Mouse (Mus musculus): ENCODE results near the gene Disc1. TPM values are rescaled to one million over a fixed set of nuclear protein-coding genes. Genes with fewer than 3 reads are reported as not detected.

The Disc1 gene
- total and polyA plus RNA-seq, 3 experiments, result 0.75 to 2.2 TPM; not detected in 1

- TF ChIP-seq MAFK (IDR thresholded peaks at IDR 0.05; ENCODE audit: borderline replicate concordance, low read depth, low read length) (no peak), CHD2 (IDR thresholded peaks at IDR 0.05; ENCODE audit: low read length) (peak; percentile 31; the same call in 1 of the 2 replicates), USF2 (IDR thresholded peaks at IDR 0.05; ENCODE audit: borderline replicate concordance in 1 of 2, insufficient read depth in 1 of 2, low read depth in 1 of 2, low read length in 2 of 2) (no peak), SMC3 (IDR thresholded peaks at IDR 0.05; ENCODE audit: low read depth, low read length) (no peak), NRF1 (IDR thresholded peaks at IDR 0.05; ENCODE audit: insufficient read depth, low read depth, low read length, poor library complexity, severe bottlenecking) (0 out of 2 replicates have a peak, but pooled peaks have one; percentile 14), JUND (IDR thresholded peaks at IDR 0.05; ENCODE audit: low read depth, low read length) (no peak), SIN3A (IDR thresholded peaks at IDR 0.05; ENCODE audit: low read length) (peak; percentile 71), CHD1 (IDR thresholded peaks at IDR 0.05; ENCODE audit: low read depth, low read length) (no peak)
These were observed 133.0 kb downstream of the Disc1 start (continued) for GRCm38 (mm10) chr8:125187044-125187443.

GRCm38 (mm10) chr8:125193701-125194100 lies 139.7 kb downstream of the Disc1 start:
- Histone ChIP-seq H3K36me3 (ENCODE audit: control insufficient read depth in 1 of 2, insufficient read depth in 2 of 2, low read length in 2 of 2) (no peaks in the 10 kb centered on the region), H3K4me3 (ENCODE audit: control insufficient read depth in 1 of 2, insufficient read depth in 1 of 2, low read depth in 2 of 2, low read length in 2 of 2) (no peak overlapping the region), H3K9ac (ENCODE audit: control insufficient read depth, low read depth, low read length, poor library complexity, severe bottlenecking) (no peak overlapping the region), H3K27me3 (ENCODE audit: control insufficient read depth in 1 of 2, insufficient read depth in 2 of 2, low read length in 2 of 2) (no peaks in the 10 kb centered on the region), H3K4me1 (ENCODE audit: control insufficient read depth in 1 of 2, insufficient read depth in 2 of 2, low read length in 2 of 2) (no peaks in the 10 kb centered on the region; a peak in 1 of 4 replicates), H3K27ac (ENCODE audit: control insufficient read depth, low read depth, low read length) (no peak overlapping the region), H3K9me3 (replicated peaks; ENCODE audit: insufficient read depth, low read length) (no peaks in the 10 kb centered on the region), H3K79me2 (ENCODE audit: control insufficient read depth, insufficient read depth, low read length, poor library complexity) (no peaks in the 10 kb centered on the region)
- DNase-seq (ENCODE audit: low read depth, low spot score), result no peak
- TF ChIP-seq GATA1 (IDR thresholded peaks at IDR 0.05; ENCODE audit: low read depth, low read length), result no peak
- no peak for TF ChIP-seq POLR2AphosphoS2 (IDR thresholded peaks at IDR 0.05; ENCODE audit: low read length)
- TF ChIP-seq ELF1 (IDR thresholded peaks at IDR 0.05; ENCODE audit: low read depth, low read length), result no peak
- TF ChIP-seq TBP (IDR thresholded peaks at IDR 0.05; ENCODE audit: low read depth, low read length), result no peak
- TF ChIP-seq CHD2 (IDR thresholded peaks at IDR 0.05; ENCODE audit: low read length), result no peak
- no peak for TF ChIP-seq RAD21 (IDR thresholded peaks at IDR 0.05; ENCODE audit: low read depth, low read length)
- TF ChIP-seq NELFE (IDR thresholded peaks at IDR 0.05; ENCODE audit: low read depth, low read length), result no peak
- no peak for TF ChIP-seq MAZ (IDR thresholded peaks at IDR 0.05; ENCODE audit: low read depth, low read length)
- no peak for TF ChIP-seq GABPA (IDR thresholded peaks at IDR 0.05; ENCODE audit: low read depth, low read length)
- TF ChIP-seq POLR2AphosphoS5 (IDR thresholded peaks at IDR 0.05; ENCODE audit: borderline replicate concordance, low read depth, low read length), result no peak
- TF ChIP-seq CTCF (IDR thresholded peaks at IDR 0.05 in 2 of 3, conservative IDR thresholded peaks at IDR 0.05 in 1 of 3; ENCODE audit: control insufficient read depth in 1 of 3, insufficient read depth in 1 of 3, low read depth in 2 of 3, low read length in 3 of 3, poor library complexity in 1 of 3, severe bottlenecking in 1 of 3), result no peak
- no peak for TF ChIP-seq NRF1 (IDR thresholded peaks at IDR 0.05; ENCODE audit: insufficient read depth, low read depth, low read length, poor library complexity, severe bottlenecking)
- no peak for TF ChIP-seq UBTF (IDR thresholded peaks at IDR 0.05; ENCODE audit: borderline replicate concordance, insufficient read depth, low read depth, low read length)
- no peak for TF ChIP-seq TAL1 (IDR thresholded peaks at IDR 0.05; ENCODE audit: low read length)
- no peak for TF ChIP-seq ZC3H11A (IDR thresholded peaks at IDR 0.05; ENCODE audit: low read depth, low read length)
